Mouse (Mus musculus) right cerebral cortex, adult 2 months (tissue): ENCODE results near the gene Erf.

ENCODE experiments used
- DNase-seq, 2 experiments: peaks; one replicate each; pipeline ENCODE4 v3.0.0; 2021 to 2022; ENCODE audit warnings: low spot score in 2 of 2

Erf gene

GRCm38 (mm10) chr7:25210482-25210881 is 40.1 kb downstream of the Erf start:
- no peak for DNase-seq

DNA sequence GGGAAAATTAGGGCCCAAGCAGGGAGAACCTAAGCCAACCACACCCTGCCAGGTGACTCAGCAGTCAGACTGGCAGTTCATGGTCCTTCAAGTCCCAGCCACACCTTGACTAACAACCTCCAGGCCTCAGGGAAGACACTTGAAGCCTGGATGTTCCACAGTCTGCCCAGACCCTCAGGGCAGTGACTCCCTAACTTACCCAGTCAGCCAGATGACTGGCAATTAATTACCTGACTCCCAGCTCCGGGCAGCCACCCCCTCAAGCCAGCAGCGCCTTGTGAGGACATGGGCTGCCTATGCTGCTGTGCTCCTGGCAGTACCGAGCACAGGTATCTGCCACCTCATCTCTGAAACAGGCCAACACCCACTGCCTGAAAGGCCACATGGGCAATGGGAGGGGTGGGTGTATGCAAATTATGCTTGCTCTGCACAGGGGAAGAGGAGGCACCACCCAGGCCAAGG is 41.4 kb downstream of the Erf start:
- no peak for DNase-seq

- no peak for DNase-seq
These were observed 44.3 kb downstream of the Erf start for GRCm38 (mm10) chr7:25206094-25206830.

GRCm38 (mm10) chr7:25205355-25206093 is 45.0 kb downstream of the Erf start:
- no peak for DNase-seq

GRCm38 (mm10) chr7:25203624-25204023 is 46.9 kb downstream of the Erf start:
- DNase-seq = no peak

DNA sequence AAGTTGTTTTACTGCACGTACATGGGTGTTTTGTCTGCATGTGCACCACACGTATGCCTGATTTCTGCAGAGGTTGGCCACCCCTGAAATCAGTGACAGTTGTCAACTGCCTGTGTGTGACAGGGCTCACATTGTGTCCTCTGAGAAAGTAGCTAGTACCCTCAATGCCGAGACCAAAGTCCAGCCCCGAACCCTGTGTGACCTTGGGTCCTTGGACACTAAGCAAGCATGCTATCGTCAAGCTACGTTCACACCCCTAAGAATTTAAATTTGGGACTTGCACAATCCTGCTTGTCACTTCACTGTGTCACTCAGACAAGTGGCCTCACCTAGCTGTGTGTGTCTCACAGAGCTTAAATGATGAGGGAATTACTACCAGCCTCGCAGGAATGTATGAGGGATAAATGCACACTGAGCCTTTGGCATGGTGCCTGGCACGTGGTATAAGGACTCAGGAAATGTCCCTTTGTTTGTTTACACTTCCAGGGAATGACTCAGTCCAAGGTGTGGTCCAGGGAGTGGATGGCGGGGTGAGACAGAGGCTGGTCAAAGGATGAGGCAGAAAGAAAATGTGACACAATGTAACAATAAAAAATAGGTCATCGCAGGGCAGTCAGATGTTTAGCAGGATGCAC is 53.1 kb downstream of the Erf start:
- DNase-seq = no peak

DNA sequence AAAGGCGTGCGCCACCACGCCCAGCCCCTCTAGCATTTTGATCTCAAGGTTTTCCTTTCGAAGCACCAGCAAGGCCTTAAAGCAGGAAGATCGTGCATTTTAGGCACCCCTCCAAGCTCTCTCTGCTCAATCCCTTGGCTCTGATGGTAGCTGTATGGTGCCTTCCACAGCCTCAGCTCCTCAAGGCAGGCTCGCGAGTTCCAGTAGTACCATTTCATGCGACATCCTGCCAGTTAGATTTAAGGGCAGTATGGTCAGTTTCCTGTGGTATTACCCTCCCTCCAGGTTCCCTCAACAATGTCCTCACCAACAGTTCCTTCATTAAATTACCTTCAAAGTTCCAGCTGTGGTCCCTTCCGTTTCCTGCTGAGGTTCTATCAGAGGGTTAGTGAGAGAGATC is 54.5 kb downstream of the Erf start:
- no peak for DNase-seq

- no peak for DNase-seq
These were observed 55.4 kb downstream of the Erf start for GRCm38 (mm10) chr7:25195148-25195547.
